Mouse (Mus musculus) heart, adult 18-20 months (tissue): ENCODE data around the gene Phc3. TPM values are rescaled to one million over a fixed set of nuclear protein-coding genes. Genes with fewer than 3 reads are reported as not detected.
A peak's percentile ranks its signal among the peaks of the same experiment; 100 is the strongest.
"Not testable (repeated sequence)": the region's sequence is repeated elsewhere in the genome, so short reads cannot be mapped to it uniquely, and the experiment has no call there.

Experiments
- DNase-seq, 2 experiments: peaks; one replicate each; pipeline ENCODE4 v3.0.0; 2021 to 2022; ENCODE audit warnings: mixed read lengths in 1 of 2
- total RNA-seq, 2 experiments: library from RNA; stranded (reverse); gene quantifications; 2 replicates each; pipeline ENCODE4 v1.2.3; 2021

Gene Phc3
- total RNA-seq, 2 experiments from 2014 or later = 14.2 to 16.8 TPM

- DNase-seq = no peak
Measured at GRCm38 (mm10) chr3:30868625-30869024, 100.6 kb downstream of the Phc3 start.

GRCm38 (mm10) chr3:30868176-30868575, 101.0 kb downstream of the Phc3 start:
- no peak for DNase-seq

GRCm38 (mm10) chr3:30864640-30865039, 104.6 kb downstream of the Phc3 start:
- DNase-seq = peak; percentile 18 to 56

- no peak for DNase-seq
Measured at GRCm38 (mm10) chr3:30863712-30864435, 105.3 kb downstream of the Phc3 start.

GRCm38 (mm10) chr3:30860705-30861104, 108.5 kb downstream of the Phc3 start:
- no peak for DNase-seq

GRCm38 (mm10) chr3:30859599-30859998, 109.6 kb downstream of the Phc3 start:
- DNase-seq = not testable (repeated sequence)

GRCm38 (mm10) chr3:30855604-30856458, 113.4 kb downstream of the Phc3 start, which contains the start of gene Gpr160:
Gene Gpr160 (plus strand): TSS chr3:30855950.
- peak; percentile 72 to 77 for DNase-seq

- no peak for DNase-seq
Measured at GRCm38 (mm10) chr3:30853596-30853995, 115.6 kb downstream of the Phc3 start.

- DNase-seq = no peak
Measured at GRCm38 (mm10) chr3:30851422-30851821, 117.8 kb downstream of the Phc3 start.

Other genes starting within 250 kb of the Phc3 start
- gene Samd7, start 223.1 kb downstream of the Phc3 start, total RNA-seq = not detected
- 10 to 100 TPM; 39.6 TPM for gene Sec62, start 176.5 kb downstream of the Phc3 start, total RNA-seq
- gene Gpr160, start 113.5 kb downstream of the Phc3 start, total RNA-seq = 1 to 10 TPM; 1.5 to 2.6 TPM
- 10 to 100 TPM; 12.6 to 13.0 TPM for gene Prkci, start 26.3 kb upstream of the Phc3 start, total RNA-seq
- gene Skil, start 125.6 kb upstream of the Phc3 start, total RNA-seq = 10 to 100 TPM; 13.6 to 14.0 TPM
- 1 to 10 TPM in 1 of 2 experiments, under 1 TPM in 1; 0.32 to 1.3 TPM for gene Cldn11, start 180.5 kb upstream of the Phc3 start, total RNA-seq